Mouse (Mus musculus): ENCODE results near the gene Cep104. TPM values are rescaled to one million over a fixed set of nuclear protein-coding genes. Genes with fewer than 3 reads are reported as not detected.

Cep104 gene
- total RNA-seq, 2 experiments from 2014 or later: 18.0 to 19.0 TPM

DNA sequence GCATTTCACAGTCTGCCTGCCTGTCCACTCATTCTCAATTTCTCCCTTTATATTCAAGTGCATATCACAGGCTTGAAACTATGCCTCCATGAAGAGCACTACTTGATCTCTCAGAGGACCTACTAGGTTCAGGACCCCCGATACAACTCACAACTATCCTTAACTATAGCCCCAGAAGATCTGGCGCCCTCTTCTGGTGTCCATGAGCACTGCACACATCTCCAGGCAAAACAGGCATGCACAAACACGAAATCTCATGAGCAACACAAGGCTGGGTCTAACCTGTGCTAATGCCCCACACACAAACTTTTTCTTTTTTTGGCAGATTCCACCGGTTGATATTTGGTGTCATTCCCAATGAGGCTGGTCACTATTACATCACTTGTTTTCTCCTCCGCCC lies 70.8 kb downstream of the Cep104 start:
- no peak for DNase-seq

DNA sequence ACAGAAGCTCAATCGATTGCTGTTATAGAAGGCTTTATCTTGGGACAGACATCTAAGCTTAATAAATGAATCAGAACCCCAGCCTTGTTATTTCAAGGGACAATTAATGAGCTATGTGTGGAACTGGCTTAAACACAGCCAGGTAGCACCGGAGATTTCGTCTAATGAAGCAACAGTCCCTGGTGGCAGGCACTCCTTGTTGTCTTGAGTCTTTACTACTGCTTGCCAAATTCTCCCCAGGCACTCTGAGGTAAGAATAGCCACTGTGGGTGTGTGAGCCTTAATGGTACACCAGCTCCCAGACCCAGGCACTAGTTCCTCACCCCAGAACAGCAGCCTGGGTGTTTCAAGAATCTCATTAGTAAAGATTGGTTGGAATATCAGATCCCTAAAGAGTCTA lies 76.4 kb downstream of the Cep104 start:
- no peak for DNase-seq

DNA sequence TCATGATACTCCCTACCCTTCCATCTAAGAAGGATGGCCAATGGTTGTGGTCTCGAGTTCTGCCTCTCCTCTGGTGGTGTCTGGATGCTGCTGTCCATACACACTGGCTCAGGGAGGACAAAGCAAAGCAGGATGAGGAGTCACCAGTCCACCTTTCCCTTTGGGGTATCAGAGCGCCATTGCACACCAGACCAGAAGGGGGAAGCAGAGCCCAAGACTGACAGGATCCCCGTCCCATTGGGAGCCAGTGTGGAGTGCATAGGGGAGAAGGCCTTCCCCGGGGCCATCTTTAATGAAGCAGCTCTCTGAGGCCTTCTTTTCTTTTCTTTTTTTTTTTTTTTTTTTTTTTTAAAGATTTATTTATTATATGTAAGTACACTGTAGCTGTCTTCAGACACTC lies 78.1 kb downstream of the Cep104 start:
- DNase-seq: no peak

DNA sequence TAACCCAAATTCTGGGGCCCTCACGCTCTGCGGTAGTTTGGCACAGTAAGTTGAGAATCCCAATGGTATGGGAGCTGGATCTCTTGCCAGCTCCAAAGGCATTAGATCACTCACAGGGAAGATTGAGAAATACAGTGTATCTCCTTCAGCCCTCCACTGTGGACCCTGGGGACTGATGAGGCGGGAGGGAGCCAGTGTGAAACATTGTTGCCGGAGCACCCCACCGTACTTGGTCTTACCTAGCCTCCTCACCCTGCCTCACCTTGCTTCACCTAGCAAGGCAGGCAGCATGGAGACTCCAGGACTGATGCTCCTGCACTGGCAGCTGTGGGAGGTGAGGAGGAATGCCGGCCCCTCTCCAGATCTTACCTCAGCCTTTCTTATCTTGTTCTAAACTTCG lies 80.5 kb downstream of the Cep104 start:
- peak; percentile 14 for DNase-seq

DNA sequence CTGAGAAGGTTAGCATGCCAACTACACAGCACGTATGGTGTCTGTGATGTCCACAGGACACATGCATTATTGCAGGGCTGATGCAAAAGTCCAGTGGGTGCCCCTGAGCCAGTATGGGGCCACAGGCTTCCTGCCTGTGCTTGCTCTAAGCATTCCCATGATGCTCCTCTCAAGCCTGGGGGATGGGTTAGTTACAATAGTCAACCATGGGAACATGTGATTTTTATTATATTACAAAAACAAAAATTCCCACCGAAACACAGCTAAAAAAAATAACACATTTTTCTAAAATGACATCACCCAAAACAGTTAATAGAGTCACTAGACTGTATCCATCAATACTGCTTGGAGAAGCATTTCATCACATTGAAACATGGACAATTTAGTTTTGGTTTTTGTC lies 81.1 kb downstream of the Cep104 start:
- DNase-seq: no peak

DNA sequence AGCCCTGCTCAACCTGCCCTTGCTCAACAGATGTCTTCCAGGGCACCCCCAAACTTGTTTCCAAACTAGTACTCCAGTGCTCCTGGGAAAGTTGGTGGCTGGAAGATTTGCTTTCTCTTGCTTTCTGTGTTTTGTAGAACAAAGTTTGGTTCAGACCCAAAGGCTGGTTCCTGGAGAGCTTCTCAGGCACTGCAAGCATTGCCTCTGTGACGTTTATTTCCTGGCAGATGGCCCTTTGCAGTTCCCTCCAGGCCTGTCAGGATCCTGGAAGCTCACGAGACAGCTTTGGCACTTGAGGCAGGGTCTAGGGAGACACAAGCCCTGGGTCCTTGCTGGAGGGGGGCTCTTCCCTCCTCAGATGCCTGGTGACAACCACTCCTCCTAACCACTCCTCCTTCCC lies 81.7 kb downstream of the Cep104 start:
- DNase-seq: peak; percentile 55

DNA sequence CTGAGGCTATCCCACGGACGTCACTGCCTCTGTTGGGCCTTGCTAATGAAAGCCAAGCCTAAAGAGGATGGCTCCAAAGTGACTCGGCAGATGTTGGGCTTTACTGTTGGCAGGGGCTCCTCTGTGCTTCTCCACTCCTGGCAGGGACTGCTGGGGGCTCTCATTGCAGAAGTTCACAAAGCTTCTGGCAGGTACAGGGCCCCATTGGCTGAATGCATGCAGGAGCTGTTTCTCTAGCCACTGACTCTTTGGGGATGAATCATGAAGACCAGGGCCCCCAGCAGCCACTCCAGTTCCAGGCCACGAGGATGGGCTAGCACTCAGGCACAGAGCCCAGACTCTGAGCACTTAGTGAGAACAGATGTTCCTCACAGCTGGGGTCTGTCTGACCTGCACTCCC lies 82.7 kb downstream of the Cep104 start:
- no peak for DNase-seq

Other genes starting within 250 kb of the Cep104 start
- gene A430005L14Rik, start 18.0 kb upstream of the Cep104 start, total RNA-seq (2021): 10 to 100 TPM; 20.4 to 22.3 TPM
- 1 to 10 TPM; 5.2 to 8.0 TPM for gene Dffb, start 68 bp upstream of the Cep104 start, total RNA-seq (2021)
- 10 to 100 TPM; 40.7 to 43.3 TPM for gene Lrrc47, start 36.5 kb downstream of the Cep104 start, total RNA-seq (2021)
- 10 to 100 TPM; 28.6 to 32.6 TPM for gene Smim1, start 51.0 kb downstream of the Cep104 start, total RNA-seq (2021)
- gene Ccdc27, start 67.5 kb downstream of the Cep104 start, total RNA-seq (2021): not detected
- under 1 TPM in 1 of 2 experiments, not detected in 1; 0.15 TPM for gene Trp73, start 165.0 kb downstream of the Cep104 start, total RNA-seq (2021)
- gene Wrap73, start 167.2 kb downstream of the Cep104 start, total RNA-seq (2021): 10 to 100 TPM; 15.2 to 19.1 TPM
- 100 to 1,000 TPM; 111 to 120 TPM for gene Tprgl, start 185.5 kb downstream of the Cep104 start, total RNA-seq (2021)
- gene Megf6, start 195.5 kb downstream of the Cep104 start, total RNA-seq (2021): 10 to 100 TPM in 1 of 2 experiments, 1 to 10 TPM in 1; 9.5 to 10.3 TPM

Data from adrenal gland, postnatal 10 days (tissue).